Mouse (Mus musculus) cerebellum, adult 18-20 months (tissue): Measurements from ENCODE around the gene Spon2.

Source experiments
- DNase-seq, 2 experiments: peaks; one replicate each; pipeline ENCODE4 v3.0.0; 2021

Spon2 gene

GRCm38 (mm10) chr5:33218081-33218480, at the start of gene Spon2:
Gene Spon2, minus strand, starts transcription at chr5:33218455.
- no peak for DNase-seq

- no peak for DNase-seq
Observed at GRCm38 (mm10) chr5:33254416-33254815, 36.2 kb upstream of the Spon2 start.

DNA sequence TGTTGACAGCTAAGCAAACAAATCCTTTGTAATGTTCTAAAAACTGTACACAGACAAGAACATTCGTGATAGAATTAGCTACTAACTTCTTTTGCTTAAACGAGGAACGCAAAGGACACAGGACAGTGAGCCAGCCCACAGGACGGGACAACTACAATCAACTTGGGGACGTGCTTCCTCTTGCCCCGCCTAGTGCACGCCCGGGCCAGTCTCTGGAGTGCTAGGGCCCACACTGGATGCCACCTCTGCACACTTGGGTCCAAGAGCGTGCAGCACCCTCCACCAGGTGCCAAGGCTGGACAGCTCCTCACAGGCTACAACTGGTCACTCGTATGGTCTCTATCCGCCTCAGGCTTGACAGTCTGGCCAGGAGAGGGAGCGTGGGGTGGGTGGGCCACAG, 29.9 kb upstream of the Spon2 start:
- no peak for DNase-seq

GRCm38 (mm10) chr5:33247387-33247786, 29.1 kb upstream of the Spon2 start:
- peak; percentile 51 to 55 for DNase-seq

- DNase-seq = peak; percentile 85 to 87
Observed at GRCm38 (mm10) chr5:33245701-33246100, 27.4 kb upstream of the Spon2 start.

DNA sequence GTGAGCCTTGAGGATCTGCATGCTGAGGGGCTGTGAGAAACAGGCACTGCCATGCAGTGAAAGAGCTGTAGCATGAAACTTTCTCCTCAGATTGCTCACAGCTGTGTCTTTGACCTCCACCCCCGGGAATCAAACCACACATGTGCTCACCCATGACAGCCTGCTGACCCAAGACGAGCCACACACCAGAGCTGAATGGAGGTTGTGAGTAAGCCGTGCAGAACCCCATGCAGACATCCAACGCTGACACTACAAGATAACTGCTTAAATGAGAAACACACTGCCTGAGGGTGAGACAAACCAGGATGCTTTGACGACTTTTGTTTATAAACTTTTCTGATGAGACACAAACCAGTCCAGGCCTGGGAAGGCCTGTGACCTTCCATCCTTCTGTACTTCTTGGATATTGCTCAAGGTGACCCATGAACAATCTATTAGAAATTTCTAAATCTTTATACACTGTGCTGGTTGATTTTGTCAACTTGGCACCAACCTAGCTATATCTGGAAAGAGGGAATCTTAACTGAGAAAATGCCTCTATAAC, 26.2 kb upstream of the Spon2 start:
- DNase-seq = no peak

DNA sequence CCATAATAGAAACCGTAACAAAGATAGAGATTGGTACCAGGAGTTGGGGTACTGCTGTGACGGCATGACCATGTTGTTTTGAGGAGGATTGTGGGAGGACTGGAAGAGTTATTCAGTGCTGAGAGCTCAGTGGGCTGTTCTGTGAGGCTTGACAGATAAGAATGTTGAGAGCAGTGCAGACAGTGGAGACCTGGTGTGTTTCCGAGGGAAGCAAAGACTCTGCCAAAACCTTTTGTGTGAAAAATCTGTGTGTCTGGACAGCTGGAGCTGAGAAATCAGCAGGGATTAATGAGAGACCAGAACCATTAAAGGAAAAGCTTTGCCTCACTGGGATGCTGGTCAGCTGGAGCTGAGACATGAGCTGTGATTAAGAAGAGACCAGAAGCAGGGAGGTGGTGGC, 21.7 kb upstream of the Spon2 start:
- DNase-seq = no peak

- DNase-seq = no peak
Observed at GRCm38 (mm10) chr5:33239111-33239714, 21.0 kb upstream of the Spon2 start.

GRCm38 (mm10) chr5:33238256-33238645, 20.0 kb upstream of the Spon2 start:
- DNase-seq = no peak

DNA sequence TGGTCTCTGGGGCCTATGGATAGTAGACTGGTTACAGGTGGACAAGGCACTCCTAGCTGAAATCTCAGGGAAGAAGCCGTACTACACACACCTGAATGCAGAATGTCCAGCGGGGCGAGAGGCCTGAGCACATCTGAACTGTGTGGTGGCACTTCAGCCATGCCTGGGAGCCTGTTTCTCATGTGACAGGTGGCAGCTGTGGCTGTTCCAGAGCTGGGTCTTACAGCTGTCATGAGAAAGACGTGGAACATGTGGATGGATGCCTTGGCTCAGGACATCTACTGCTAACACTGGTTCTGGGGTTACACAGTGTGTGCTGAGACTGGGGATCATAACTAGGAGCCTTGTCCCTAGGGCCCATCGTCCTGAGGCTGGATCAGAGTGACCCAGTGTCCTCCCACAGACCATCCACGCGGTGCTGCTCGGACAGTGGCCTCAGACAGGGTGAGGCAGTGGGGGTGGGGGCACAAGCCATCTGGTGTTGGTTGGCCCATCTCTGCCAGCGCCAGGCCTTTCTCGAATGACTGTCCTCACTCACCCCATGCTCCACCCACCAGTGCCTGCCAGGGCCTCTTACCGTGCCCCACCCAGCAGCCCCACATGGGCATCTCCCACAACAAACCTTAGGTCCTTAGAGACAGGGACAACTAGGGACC, 19.5 kb upstream of the Spon2 start:
- DNase-seq = peak in 1 of 2 experiments; percentile 34

- DNase-seq = no peak
Observed at GRCm38 (mm10) chr5:33234391-33235031, 16.3 kb upstream of the Spon2 start.

DNA sequence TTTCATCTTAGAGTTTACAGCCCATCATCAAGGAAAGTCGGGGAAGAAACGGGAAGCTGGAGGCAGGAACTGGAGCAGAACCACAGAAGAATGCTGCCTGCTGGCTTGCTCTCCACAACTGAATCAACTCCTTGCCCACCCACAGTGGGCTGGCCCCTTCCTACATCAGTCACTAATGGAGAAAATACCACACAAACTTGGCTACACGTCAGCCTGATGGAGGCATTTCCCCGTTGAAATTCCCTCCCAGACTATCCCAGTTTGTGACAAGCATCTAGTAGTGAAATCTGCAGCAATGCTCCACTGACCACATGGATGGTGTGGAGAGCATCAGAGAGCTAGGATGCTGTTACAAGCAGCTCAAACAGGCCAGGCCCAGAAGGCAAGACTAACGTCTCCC, 14.5 kb upstream of the Spon2 start:
- DNase-seq = no peak

- no peak for DNase-seq
Observed at GRCm38 (mm10) chr5:33230285-33230684, 12.0 kb upstream of the Spon2 start.

DNA sequence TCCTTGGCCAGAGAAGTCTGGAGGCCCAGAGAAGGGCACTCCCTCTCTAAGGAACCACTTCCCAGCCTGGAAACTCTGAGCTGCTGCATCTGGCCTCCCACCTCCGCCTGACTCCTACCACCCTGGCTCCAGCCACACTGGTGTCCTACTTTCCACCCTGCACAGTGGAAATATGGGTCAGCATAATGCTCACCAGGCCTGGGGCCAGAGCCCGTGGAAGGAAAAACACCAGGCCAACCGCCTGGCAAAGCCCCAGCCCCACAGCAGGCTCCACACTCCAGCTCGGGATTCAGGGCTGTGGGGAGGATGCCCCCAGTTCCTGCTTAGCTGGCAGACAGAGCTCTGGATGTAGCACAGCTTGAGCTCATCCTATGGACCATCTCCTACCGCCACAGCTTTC, 10.2 kb upstream of the Spon2 start:
- DNase-seq = peak; percentile 86 to 88

GRCm38 (mm10) chr5:33225673-33226072, 7.4 kb upstream of the Spon2 start:
- no peak for DNase-seq

GRCm38 (mm10) chr5:33224491-33224890, 6.2 kb upstream of the Spon2 start:
- no peak for DNase-seq

DNA sequence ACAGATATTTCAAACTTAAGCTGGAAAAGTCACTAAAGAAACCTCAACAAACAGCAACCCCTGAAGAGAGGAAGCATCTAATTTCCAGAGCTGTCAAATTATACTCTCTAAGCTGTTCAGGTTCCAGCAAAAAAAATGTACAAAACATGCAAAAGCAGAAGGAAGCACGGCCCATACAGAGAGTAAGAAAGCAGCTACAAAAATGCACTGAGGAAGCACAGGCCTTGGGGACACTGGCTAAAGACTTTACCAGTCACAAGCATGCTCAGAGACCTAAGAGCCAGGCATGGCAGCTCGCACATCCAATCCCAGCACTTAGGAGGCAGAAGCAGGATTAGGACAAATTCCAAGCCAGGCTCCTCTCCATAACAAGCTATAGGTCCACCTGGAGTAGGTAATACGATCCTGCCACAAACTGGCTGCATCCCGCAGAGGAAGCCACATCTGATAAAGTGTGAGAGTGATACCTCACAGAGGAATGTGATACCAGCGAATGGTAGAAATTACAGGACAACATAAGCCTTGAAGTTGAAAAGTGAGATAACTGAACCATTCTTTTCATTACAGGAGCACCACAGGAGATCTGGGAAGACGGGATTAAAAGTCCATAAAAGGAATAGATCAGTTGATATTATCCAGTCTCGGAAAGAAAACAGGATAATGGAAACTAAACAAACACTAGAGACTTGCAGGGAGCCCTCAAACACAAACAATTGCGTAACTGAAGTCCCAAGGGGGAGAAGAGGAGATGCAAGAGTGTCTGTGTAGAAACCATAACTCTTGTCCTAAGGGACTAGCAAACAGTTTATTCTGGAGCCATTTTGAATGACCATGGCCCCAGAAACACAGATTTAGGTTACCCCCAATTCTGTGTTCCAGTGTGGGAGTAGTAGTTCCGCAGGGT, 4.8 kb upstream of the Spon2 start:
- no peak for DNase-seq

- no peak for DNase-seq
Observed at GRCm38 (mm10) chr5:33222389-33222788, 4.1 kb upstream of the Spon2 start.

DNA sequence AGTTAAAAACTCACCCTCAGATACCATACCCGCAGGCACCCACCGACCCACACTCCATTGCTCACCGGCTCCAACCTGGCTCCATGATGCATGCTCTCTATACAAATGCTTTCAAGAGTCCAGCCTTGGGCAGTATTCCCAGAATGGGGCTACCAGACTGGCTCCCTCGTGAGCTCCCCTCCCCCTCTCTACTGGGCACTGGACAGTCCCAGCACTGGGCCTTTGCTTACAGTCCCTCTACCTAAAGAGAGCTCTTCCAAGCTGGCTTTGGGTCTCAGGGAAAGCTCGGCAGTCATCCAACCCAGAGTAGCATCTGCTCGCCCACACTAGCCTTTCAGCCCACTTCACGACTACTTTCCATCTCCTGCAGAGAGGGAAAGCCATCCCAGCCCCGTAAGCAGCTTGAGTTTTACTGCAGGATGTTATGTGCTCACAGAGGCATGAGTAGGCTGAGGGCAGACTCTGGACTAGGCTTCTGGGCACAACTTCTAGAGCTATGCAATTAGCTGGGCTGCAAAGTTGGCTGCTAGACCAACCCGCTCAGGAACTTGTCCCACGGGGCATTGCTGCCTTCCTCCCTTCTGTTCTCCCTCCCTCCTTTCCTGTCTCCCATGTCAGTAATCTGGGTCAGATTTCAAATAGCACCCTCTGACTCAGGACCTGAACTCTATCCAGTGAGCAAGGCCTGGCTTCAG, 2.2 kb upstream of the Spon2 start:
- DNase-seq = peak in 1 of 2 experiments; percentile 25

GRCm38 (mm10) chr5:33219831-33220230, 1.6 kb upstream of the Spon2 start:
- no peak for DNase-seq

DNA sequence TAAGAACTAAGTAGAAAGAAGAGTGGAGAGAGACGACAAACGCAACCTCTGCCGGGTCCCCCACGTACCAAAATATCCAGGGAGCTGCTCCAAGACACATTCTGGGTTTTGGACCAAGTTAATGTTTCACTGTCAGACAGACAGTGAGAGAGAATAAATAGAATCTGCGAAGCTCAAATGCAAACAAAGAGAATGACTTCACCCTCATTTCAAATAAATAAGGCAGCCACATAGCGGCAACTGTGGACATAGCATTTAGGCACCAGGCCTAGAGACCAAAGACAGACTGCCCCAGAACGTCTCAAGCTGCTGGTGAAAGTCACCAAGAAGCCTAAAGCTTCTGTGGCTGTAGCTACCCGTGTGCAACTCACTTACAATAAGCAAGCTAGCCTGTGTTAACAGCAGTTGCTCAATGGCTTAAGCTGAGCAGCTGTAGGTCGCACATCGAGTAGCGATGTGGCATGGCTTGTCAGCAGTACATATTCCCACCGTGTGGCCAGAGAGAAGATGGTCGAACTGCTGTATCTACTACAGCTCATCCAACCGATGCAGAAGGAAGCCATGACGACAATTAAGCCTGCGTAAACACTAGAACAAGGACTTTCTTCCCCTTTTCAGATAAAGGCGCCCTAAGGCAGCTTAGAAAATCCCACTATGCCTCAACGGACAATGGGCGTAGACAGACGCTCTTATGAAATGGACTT, 643 bp upstream of the Spon2 start:
- DNase-seq = no peak

GRCm38 (mm10) chr5:33217663-33218062, 592 bp downstream of the Spon2 start:
- DNase-seq = no peak
